Mouse (Mus musculus) kidney, postnatal 14 days (tissue): ENCODE data around the gene Podn.
A peak's percentile ranks its signal among the peaks of the same experiment; 100 is the strongest.

Experiments
- DNase-seq: peaks from one replicate; pipeline ENCODE4 v3.0.0; 2022; ENCODE audit warnings: mixed read lengths

Podn gene

DNA sequence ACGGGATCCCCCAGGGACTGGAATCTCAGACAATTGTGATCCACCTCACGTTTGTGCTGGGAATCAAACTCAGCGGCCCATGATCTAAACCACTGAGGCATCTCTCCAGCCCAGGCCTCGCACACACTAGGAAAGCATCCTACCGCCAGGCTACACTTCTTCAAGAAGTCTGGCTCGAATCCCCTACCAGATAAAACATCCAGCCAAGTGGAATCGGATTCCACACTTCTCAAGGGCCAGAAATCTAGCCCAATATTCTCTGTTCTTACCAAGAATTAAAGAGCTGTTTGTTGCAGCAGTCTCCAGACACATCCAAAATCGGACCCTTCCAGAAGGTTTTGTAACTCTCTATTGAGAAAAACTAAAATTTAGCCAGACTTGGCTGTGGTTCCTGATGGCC lies 59.2 kb downstream of the Podn start:
- DNase-seq = no peak

DNA sequence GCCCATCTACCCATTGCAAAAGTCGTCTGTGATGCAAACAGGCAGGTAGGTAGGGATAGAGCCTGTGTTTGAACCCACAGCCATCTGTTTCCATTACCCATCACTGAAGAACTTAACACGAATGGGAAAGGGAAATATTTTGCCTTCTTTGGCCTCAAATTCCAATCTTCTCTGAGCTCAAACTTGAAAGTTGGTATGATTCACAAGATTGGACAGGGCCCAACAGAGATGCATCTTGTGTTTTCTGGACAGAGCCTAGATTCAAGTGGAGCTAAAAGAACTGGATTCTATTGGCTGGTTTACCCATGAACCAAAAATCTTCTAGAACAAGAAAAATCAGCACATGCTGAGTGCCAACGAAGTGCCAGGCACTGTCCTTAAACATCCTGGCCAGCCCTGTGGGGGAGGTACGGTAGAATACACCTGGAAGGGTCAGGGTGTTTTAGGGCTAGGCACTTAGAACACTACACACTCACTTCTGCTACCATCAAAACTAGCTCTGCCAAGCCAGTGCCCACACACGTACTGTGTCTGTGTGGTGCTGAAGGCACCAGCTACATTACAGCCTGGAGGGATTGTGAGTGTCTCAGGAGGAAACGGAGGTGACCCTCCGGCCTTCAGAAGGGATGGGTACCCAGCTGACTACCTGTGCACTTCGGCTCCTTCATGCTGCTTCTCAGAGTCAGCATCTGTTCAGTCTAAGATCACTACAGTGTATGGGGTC lies 63.0 kb downstream of the Podn start:
- DNase-seq = no peak

DNA sequence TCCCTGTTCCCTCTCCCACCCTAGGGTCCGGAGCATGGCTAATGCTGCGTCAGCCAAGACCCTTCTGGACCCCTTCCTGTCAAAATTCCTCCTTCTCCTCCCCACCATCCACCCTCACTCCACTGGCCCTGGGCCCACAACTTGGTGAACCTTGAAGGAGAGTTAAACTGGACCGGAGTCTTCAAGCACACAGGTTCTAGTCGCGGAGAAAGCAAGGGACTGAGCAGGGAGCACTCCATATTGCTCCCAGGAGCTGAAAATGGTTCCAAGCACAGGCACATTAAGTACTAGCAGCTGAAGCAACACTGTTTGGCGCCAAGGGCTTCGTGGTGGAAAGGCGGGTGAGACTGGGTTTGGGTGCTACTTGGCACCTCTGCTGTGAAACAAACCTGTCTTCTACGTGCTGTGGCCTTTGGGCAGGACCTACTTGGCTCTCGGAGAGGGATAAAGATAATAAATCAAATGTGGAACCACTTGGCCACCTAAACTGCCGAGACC lies 63.8 kb downstream of the Podn start:
- DNase-seq = no peak

DNA sequence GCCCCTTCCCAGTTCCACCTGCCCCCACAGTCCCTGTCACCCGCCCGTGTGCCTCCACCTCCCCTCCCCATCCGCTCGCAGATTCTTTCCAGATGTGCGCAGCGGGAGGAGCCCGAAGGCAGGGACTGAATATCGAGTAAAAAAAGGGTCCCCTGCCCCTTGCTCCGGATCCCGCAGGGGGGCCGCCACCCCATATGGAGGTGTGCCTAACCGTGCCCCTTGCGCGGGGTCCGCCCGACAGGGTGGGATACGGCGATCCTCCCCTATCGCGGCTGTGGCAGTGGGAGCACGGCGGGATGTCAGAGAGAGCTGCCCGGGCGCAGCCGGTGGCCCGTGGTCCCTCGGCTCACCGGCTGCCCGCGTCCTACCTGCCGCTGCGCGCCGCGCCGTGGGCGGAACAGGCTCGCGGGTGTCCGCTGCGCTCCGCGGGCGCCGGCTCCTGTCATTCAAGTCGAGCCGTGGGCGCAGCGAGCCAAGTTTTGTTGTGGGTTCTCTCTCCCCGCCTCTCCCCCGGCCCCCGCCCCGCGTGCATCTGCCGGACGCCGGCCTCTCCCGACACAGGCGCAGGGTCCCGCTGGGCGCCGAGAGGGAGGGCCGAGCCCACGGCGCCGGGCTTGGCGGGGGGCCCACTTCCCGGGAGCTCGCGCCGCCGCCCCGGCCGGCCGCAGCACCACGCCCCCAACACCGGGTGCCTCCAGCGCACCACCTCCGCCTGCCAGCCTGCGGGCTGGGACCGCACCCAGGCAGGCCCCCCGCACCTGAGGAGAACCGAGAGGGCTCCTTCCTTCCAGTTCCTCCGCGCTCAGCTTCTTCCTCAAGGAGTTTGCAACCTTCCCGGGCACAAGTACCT lies 64.5 kb downstream of the Podn start:
- DNase-seq = peak; percentile 70

DNA sequence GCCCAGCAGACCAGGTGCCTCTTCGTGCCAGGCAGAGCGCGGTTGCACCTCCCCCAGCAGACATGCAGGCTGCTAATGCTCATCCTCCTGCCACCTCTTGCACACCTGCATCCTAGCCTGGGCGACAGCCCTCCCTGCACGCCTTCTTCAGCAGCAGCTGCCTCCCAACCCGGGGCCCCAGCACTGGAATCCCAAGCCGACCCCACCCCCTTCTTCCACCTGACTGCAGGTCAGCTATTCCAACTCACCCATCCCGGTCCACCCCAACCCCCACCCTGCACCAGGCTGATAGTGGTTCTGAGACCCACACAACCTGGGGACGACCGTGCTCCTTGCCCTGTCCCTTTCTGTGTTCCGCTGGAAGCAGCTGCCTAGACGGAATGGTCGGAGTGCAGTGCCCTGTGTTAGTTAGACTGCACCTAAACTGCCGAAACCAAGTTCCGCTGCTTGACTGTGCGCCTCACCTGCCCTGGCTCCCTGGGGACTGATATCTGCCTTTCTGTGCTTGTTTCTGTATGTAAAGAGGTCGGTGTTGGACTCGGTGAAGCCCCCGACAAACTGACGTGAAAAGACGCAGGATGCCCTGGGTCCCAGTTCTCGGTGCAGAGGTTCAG lies 65.2 kb downstream of the Podn start:
- DNase-seq = peak; percentile 48

DNA sequence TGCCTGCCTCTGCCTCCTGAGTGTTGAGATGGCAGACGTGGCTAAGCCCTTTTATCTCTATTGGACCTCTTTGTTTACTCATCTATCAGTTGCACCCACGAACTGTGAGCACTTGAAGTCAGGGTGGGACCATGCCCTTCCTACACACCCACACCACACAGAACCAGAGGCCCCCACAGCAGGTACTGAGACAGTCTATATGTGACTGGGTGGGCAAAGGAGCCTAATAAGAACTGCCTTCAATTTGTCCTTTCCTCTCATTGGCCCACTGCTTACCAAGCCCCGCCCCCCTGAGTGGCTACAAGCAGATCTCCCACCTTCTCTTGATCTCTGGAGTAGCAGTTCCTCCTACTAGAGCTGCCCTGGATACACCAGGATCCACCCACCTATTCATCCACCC lies 70.1 kb downstream of the Podn start:
- no peak for DNase-seq

DNA sequence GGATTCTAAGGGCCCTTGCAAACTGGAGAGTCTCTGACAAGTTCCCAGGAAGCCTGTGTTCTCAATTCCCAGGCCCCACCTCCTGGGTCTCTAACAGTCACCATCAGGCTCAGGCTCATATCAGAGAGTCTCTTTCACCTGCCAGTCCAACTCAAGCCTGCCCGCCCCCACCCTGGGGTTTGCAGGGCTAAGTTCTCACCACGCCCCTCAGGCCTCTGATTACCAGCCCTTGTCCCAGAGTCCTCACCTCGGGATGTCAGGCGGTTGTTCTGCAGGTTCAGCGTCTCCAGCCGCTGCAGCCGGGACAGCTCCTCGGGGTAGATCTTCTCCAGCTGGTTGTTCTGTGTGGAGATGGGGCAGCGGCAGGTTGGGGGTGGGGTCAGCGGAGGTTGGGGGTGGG lies 71.0 kb downstream of the Podn start:
- DNase-seq = peak; percentile 81

DNA sequence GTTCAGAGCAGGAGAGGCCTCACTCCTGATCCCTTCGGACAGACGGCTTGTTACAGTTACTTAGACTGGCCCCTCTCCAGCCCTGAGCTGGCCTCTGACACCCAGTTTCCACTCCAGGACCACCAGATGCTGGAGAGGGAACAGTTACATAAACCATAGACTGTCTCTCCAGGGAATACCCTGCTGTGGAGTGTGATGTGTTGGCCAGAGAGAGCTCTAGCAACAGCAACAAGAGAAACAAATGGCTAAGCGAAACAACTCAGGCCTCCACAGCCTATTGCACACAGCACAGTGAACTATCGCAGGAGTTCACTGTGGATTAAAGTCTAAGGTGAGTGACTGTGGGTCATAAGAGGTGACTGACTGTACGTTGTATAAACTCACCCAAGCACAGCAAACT lies 71.6 kb downstream of the Podn start:
- peak; percentile 78 for DNase-seq

DNA sequence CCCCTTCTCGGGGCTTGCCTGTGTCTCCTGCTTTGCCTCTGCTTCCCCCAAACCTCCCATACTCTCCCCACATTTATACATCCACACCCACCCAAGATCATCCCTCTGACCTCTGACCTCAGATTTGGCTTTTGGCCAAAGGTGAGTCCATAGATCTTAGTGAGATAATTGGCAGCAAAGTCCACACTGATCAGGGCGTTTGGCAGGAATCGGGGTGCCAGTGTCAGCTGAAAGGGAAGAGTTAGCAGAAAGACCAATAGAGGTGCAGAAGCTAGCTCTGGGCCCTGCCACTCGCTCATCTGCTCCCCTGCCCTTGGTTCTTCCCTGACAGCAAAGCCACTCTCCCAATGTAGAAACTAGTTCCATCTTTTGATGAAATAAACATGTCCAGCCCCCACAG lies 73.1 kb downstream of the Podn start:
- no peak for DNase-seq

DNA sequence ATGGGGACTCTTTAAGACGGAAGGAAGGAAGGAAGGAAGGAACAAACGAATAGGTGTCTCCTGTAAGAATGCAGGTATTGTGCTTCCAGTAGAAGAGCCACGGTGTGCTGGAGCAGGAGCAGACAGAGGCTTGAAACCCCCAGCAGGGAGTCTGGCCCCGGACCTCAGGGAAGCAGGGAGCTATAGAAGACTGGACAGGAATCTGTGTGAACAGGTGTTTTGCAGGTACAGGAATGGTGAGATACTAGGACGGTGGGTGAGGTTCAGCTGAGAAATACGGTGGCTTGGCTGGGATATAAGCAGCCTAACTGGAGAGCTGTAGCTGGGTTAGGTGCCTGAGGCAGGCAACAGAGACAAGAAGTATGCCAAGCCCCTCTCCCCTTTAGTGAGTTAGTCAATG lies 76.1 kb downstream of the Podn start:
- no peak for DNase-seq

DNA sequence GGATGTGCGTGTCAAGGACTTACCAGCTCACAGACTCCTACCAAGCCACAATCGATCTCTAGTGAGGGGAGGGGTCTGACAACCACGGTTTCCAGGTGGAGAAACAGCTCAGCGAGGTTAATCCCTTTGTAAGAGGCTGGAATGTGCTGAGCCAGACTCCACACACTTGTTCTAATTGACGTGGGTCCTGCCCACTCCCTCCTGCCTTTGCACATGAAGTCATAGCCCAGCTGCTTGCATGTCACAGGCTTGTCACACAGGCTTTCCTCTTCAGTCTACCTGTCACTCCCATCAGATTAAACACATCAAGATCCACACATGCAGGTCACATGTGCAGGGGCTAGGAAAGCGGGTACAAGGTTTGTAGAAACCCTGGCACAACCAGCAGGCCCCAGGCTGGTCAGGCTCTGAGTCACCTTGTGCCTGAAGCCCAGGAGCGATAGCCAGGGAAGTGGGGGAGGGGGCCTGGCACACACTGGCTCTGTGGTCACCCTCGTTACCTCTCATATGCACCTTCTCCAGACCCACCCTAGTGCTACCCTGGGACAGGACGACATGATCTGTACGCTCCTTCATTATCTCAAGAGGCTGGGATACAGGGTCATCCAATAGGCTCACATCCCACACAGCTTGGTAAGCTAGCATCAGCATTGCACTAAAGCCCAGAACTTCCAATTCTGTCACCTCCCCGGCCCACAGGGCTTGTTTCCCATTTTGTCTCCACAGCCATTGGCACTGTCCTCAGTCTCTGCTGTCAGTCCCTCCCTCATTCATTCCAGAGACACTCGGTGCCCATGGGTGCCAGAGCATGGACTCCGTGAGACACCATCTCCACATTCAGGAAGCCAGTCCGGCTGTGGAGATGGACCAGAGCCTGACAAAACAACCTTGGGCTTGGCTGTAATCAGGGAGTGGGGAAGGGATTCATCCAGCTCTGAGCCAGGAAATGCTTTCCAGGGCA lies 77.0 kb downstream of the Podn start:
- DNase-seq = no peak

DNA sequence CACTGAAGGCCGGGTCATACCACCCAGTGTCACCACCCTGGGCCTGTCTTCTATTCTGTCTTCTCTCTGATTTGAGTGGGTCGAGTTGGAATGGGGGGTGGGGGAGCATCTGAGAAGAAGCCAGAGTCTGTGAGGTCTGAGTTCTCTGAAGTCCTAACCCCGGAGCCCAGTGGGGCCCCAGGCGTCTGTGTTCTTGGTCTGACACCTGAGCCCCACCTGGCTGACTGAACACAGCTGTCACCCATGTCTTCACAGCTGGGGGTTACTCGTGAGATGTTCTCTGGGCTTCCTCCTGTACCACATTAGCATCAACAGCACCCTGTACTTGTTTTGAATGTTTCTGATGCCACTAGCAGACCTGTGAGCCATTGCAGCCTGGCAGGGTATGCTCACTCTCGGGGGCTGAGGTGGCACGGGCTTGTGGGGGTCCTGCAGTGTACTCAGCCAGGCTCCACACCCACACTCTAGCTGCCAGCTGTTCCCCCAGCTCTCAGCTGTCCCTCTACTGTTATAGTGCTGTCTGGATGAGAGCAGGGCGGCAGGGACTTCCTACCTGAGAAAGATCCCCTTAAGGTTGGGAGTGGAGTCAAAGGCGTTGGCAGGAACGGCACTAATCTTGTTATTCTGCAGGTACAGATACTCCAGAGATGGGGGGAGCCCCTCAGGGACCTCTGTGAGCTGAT lies 77.9 kb downstream of the Podn start:
- no peak for DNase-seq

DNA sequence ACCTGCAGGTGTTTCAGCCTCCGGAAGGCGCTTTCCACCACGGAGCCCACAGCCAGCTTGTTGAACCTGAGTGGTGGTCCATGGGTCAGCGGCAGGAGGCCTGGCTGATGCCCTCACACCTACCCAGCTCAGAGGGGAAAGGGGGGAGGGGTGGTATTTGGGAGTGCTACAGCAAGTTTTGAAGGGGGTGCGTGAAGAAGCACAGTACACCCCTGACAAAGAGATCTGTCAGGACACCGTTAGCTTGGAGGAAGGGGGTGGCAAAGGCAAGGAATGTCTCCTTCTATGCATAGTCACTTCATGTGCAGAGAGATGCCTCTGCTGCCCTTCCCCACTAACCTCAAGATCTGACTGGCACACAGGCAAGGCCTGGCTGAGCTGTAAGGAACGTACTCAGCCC lies 78.4 kb downstream of the Podn start:
- no peak for DNase-seq

DNA sequence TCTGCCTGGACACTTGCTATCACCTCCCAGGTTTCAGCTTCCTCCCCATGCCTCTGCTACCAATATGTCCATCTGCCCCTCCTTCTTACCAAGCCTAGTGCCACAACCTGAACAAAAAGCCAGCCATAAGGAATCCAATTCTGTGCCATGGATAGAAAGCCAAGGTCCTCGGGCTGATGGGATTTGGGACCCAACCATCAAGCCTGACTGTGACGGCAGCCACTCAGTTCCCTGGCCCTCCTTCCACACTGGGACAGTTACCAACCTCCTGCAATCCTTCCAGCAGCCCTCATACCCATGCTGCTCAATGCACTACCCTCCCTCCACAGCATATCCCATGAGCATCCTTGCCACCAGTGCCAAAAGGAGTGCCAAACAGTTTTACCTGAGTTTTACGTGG lies 79.9 kb downstream of the Podn start:
- no peak for DNase-seq

DNA sequence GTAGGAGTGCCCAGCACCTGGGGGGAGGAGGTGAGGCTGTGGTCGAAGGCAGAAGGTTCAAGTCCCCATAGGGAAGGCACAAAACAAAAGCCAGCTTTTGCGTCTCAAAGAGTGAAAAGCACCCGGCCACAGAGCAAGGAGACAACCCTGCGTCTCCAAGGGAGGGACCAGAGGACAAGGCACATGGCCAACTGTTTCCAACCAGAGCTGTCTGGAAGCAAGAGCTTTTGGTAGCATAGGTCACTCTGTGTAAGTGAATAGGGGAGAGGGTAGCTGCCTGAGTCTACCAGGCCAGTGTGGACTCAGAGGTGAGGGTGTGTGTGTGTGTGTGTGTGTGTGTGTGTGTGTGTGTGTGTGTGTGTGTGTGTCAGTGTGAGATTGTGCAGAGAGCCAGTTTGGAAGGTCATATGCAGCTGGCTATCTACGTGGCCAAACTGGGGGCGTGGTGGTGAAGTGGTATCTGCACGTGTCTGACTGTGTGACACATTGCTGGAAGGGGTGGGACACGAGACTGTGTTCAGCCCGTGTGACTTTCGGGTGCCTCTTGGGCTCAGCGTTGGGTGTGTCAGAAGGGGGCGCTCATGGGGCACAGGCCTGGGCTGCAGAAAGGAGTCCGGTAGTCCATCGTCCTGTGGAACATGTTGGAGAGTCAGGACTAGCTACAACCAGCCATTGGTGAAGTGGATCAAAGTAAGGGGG lies 81.0 kb downstream of the Podn start:
- DNase-seq = peak; percentile 48

DNA sequence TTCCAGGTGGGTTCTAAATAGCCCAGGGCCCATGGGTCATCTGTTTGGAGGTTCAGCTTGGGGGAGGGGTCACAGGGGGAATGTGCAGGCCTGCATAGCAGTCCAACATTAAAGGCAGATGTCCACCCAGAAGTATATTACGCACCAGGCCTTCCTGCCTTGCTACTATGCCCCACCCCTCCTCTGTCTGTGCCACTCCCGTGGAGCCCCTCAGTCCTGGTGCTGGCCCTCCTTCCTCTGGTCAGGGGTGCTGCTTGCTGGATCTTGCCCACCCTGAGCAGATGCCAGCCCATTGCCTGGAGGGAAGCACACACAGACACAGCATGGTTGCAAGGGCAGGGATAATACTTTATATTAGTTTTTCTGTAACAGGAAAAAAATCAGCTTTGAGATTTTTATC lies 81.8 kb downstream of the Podn start:
- DNase-seq = no peak

DNA sequence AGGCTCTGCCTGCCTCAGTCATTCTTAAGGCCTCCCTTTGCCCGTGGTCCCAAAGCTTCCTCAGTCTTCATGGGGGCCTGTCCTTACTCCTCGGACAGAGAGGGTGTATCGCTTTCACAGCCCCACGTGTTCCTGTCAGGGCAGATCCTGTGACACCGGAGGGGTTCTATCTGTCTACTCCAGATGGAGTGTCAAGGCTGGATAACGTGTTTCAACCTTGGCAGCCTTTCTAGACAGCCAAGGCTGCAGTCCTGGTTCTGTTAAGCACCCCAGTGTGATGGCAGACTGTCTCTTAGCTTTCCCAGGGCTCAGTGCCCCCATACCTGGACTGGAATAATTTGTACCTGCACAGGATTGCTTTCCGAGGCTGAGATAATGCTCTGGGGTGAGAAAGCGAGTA lies 87.7 kb downstream of the Podn start:
- DNase-seq = no peak

DNA sequence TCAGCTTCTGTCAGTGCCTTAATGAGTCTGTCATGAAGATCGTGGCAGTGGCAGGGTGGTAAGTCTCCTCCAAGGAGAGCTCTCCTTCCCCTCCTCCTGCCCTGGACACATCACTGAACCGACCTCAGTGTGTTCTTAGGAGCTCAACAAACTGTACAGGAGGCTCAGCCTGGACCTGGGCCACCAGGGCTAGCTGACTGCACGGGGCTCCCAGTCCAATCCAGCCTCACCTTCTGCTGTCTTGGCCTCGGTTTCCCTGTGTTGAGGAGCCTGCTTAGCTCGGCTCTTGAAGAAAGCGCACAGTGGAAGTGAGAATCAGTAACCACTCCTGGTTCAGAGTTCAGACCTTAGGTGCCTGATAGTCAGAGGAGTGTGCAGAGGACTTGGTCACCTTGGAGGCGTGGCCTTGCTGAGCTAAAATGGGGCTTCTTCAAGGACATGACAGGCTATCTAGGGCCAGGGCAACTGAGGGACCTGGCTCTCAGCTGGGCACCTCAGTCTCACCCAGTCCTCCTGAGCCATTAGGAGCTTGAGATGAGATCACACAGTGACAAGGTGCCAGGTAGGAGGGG lies 88.6 kb downstream of the Podn start:
- DNase-seq = no peak

DNA sequence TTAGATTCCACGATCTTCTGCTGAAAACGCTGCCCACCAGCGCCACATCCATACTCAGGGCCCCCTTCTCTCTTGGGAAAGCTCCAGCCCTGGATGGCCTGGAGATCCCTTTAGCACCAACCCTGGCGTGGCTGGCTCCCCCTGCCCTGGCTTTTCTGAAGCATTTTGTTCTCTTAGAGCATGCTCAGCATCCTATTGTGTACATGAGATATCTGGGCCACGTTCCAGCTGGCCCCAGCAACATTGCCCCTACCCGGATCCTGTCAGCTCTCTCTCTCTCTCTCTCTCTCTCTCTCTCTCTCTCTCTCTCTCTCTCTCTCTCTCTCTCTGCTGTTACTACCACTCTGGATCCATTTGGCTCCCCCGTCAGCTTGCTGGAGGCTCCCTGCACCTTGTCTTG lies 90.9 kb downstream of the Podn start:
- DNase-seq = no peak

DNA sequence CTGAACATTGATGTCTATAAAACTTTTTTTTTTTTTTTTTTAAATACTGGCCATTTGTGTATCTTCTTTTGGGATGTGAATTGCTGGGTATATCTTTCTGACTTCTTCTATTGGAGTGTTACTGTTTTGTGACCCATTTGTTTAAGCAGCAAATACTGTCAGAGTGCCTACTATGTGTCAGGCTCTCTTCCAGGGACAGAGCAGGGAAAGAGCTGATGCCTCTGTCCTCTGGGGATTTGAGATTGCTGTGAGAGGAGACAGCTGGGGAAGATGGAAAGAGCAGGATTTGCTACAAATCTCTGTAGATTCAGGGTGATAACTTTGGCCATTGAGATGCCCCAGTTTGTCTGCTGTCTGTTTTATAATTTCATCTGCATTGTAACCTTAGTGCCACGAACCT lies 96.9 kb downstream of the Podn start:
- DNase-seq = peak; percentile 27
